Mouse (Mus musculus) gastrocnemius, postnatal 10 days (tissue): ENCODE data around the gene Defb25. TPM values are rescaled to one million over a fixed set of nuclear protein-coding genes. Genes with fewer than 3 reads are reported as not detected.
"Not testable (repeated sequence)": the region's sequence is repeated elsewhere in the genome, so short reads cannot be mapped to it uniquely, and the experiment has no call there.

Experiments
- DNase-seq: peaks from one replicate; pipeline ENCODE4 v3.0.0; 2021; ENCODE audit warnings: mixed read lengths
- long read RNA-seq, 2 experiments: library from polyadenylated mRNA; stranded (forward); transcript quantifications; one replicate each; pipeline ENCODE4 v2.0.0; 2021
- total RNA-seq, 2 experiments: library from RNA; stranded (reverse); gene quantifications; 2 replicates each; pipeline ENCODE4 v1.2.3; 2021

Gene Defb25
- total RNA-seq: 1 to 10 TPM; 1.5 to 1.6 TPM
- long read RNA-seq, experiment 1: 0 reads
- long read RNA-seq, experiment 2, partial matches to known transcripts: 0 of 2 reads
- long read RNA-seq, experiment 2, other reads (novel, unspliced or antisense): 2 of 2 reads

DNA sequence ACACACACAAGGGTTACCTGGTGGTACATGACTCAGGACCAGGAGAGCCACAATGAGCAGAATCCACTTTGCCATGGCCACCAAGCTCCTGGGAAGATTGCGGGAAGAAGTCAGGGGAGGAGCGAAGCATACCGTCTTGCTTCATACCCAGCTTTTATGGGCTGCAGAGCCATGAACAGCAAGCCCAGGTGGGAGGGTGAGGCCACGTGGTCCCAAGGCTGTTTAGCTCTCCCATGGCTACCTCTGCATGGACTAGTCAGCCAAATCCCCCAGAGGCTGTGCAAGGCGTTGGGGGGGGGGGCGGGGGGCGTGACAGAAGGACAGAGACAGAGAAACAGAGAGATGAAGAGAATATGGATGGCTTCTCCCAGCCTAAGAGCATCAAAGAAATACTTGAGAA, at the start of gene Defb25:
Gene Defb25 (minus strand): TSS at position 101 of the 400 bp plus-strand sequence.
- no peak for DNase-seq

DNA sequence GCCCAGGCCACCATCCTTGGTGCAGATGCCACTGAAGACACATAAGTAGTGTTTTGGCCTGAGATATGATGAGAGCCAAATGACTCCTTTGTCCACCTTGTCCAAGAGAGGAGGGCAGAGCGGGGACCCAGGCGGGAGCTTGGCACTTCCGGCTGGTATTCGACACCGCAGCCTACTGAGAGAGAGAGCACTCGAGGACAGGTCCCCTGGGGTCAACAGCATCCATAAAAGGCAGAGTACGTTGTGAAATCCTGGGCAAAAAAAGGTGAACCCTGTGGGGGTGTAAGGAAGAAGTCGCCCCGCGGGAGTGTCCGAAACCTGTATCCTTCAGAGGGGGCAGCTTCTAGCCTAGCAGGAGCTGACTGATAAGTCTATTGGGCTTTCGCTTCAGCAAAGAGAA, 49.3 kb upstream of the Defb25 start:
- no peak for DNase-seq

DNA sequence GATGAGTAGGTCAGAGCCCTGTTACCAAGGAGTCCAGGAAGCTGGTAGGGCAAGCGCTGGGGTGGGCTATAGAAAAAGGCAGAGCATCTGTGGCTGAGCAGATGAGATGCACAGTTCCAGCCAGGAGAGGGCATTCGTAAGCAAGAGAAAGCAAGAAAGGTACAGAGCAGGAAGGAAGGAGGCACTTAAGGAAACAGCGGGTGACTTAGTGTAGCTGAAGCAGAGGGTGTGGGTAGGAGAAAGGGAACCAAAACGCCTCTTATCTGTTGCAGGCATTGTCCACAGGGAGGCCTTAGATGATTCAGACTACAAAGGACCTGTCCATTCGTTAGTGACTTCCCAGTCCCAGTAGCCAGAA, 48.8 kb upstream of the Defb25 start:
- no peak for DNase-seq

DNA sequence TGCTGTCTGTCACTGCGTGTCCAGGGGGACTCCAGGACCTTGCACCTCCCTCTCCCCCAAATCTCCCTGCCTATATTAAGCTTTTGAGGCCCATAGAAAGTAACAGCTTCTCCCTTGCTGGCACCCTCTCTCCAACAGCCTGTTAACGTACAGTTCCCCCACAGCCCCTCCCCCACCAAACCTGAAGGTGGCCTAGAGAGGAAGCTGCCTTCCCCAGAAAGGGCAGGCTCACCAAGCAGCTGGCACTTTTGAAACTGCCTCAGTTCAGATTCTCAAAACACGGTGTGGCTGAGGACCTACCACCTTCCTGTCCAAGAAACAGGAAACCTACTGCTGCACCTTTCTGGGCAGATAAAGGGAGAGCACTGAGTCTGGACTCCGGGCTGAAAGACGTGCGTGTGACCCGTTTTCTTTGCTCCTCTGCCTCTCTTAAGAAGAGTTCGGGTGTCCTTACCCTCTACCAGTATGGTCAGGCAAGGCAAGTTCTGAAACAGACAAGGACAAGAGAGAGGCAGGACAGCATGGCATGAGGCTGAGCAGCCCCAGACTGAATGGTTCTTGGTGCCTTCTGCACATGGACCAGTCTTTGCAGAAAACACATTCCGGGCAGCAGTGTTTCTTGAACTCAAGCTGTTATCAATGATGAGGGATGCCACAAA, 48.3 kb upstream of the Defb25 start:
- no peak for DNase-seq

DNA sequence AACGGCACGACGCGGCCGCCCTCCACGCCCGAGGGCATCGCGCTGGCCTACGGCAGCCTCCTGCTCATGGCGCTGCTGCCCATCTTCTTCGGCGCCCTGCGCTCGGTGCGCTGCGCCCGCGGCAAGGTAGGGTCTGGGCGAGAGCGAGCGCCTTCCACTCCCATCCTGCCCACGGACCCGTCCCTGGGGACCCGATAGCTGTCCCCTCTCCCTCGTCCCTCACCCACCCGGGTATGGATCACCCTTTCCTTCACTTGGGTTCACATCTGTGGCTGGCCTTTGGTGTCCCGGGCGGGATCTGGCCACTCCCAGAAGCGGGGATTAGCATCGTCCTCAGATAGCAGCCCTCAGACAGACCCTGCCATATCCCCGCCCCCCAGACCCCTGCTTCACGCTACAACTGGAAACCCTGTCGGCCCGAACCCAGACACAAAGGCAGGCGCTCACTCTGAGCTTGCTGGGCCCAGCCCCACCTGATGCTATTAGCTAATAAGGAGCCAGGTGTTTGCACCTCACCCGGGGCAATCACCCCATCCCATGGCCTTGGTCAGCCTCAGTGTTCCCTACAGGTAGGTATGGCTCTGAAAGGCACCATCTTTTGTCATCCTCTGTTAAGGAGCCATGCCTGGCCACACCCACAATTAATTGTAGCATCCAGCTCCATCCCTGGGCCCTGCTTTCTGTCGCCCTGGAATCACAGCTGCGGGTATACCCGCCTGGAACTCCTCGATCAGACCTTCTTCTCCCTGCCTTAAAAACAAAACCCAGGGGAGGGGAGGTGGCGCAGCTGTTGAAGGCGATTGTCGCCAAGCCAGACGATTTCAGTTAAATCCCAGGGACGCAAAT, 47.0 kb upstream of the Defb25 start:
- peak; percentile 33 for DNase-seq

DNA sequence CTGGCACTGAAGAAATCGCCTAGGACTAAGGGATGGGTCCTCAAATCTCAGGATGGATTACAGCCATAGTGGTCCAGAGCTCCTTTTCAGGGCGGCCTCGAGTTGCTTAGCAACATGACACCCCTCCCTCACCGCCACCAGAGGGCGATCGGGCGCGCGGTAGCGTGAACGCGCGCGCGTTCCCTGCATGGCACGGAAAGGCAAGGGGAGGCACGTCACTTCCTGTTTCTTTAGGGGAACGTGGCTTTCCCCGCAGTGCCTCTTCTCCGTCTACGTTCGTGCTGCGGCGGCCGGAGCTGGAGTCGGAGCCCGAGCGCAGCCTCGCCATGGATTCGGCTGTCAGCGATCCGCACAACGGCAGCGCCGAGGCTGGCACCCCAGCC, 46.4 kb upstream of the Defb25 start, which contains the start of gene H13:
Gene H13 (plus strand): TSS at position 206 of the 383 bp plus-strand sequence.
- DNase-seq: peak; percentile 90

DNA sequence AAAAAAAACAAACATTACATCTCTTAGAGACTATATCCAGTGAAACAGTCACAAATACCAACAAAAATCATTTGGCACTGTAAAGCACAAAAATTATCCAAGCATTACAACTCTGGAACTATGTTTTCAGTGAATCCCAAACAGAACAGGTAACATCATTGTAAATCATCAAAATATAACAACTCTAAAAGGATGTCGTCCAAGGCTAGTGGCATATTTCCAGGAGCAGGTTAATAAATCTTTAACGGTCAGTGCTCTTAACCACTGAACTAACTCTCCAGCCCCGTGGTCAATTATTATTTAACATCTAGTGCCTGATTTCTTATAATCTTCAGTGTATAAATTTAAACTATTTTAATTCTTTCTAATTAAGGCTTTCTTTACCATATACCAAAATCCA, 43.3 kb upstream of the Defb25 start:
- not testable (repeated sequence) for DNase-seq

DNA sequence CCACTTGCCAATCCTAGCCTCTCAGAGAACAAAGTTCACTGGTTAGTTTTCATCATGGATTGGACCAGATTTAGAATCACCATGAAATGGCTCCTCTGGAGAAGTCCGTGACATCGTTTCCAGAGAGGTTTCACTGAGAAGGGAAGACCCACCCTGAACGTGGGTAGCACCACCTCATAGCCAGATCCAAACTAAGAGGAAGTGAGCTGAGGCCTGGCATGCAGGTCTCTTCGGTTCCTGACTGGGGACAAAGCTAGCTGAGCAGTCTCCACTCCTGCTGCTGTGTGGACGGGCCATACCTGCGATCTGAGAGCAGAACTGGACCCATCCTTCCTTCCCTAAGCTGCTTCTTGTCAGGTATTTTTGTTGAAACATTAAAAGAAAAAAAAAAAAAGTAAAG, 38.3 kb upstream of the Defb25 start:
- DNase-seq: no peak

DNA sequence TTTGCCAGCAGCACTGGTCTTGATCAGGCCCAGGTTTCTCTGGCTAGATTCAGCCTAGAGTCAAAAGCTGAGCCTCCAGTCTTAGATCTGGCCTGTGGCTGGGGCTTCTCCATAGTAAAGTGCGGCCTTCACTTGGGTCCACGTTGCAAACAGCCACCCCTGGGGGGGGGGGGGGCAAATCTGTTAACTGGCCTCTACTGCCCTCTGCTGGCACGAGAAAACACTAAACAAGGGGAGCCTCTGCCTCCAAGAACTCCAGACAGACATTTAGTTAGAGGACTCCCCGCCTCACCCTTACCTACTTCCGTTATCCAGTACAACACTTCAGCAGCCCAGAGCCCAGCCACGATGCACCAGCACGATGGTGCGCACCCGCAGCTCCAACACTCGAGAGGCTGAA, 34.5 kb upstream of the Defb25 start:
- DNase-seq: peak; percentile 51

DNA sequence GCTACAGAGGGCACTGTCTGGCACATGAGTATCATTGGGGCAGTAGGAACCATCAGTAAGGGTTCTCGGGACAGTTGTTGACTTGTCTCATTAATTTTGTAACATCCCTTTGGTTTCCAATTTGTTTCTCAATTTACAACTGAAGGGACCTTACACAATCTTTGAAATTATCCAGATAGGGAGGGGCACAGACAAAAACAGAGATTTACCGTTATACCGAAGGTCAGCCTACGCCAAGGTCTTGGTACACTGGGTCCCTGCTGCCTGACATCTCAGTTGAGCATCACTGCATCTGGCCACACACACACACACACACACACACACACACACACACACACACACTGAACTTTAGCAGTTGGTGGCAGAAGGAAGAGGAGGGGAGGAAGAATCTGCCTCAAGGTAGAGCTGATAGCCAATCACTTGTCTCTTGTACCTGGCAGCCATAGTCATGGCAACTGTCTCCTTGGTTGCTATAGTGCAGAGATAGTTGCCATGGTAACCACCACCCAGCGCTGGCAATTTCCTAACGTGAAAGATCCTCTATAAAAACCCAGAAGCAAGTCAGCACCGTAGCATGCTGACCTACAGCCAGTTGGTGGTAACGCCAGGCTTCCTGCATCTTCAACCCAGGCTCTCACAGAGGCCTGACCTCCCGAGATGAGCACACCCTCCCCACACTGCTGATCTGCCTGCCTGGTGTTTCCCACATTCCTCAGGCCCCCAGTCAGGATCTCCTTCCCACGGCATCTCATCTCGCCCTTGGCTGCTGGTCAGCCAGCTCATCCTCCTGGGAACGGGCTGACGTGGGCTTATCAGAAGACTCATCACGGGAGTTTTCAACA, 31.2 kb upstream of the Defb25 start:
- peak; percentile 41 for DNase-seq

DNA sequence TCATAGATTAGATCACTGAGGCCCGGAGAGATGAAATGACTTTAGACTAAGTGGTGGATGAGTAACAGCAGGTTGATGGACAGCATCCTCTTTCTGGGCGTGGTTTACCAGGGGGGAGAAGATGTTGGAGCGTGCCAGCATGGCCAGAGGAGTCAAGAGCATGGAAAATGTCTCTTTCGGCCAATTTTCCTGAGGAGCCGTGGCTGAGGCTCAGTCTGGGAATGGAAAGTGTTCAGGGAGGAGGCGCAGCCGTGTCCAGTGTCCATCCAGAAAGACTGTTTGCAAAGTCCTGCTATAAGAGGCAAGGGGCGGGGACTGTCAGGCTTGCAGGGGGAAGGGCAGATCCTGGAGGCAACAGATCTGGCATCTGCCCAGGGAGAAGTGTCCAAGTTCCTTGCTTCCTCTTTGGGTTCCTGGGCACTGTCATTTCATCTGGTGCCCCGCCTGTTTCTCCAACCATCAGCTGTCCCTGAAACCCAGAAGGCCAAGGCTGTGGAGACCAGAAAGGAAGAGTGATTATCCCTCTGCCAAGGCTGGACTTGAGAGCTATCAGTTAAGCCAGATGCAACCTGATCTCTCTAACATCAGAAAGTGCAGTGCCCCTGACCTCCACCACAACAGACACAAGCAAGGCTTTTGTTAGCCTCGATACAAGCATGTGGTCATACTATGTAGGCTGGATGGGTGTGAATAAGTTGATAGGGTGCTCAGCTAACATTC, 30.2 kb upstream of the Defb25 start:
- DNase-seq: peak; percentile 60

DNA sequence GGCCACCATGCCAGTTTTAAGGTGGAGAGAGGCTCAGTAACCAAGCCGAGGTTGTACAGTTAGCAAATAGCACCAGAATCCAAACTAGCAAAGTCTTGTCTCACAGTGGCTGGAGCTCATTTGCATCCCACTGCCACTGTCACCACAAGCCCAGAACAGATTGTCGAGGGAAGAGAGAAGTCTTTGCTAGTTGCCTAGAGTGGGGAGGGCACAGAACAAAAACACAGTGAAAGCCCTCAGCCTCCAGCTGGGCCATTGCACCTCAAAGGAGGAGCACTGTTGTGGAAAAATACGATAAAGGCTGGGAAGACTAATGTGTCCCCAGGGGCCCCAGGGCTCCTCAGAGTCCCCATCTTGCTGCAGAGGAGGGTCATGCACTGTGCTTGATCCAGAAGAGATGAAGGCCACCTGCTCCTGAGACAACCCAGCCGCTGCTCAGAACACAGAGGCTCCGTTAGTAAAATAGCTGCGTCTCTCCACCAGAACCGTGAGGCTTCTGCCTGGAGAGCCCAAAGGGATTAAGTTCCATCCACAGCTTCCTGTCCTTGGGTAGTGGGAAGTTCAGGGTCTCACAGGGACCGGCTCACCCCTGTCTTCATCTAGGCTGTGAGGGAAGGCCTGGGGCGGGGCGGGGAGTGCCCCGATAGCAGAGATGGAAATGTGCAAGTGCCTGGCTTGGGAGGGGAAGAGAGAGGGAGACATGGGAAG, 16.7 kb upstream of the Defb25 start:
- DNase-seq: no peak

DNA sequence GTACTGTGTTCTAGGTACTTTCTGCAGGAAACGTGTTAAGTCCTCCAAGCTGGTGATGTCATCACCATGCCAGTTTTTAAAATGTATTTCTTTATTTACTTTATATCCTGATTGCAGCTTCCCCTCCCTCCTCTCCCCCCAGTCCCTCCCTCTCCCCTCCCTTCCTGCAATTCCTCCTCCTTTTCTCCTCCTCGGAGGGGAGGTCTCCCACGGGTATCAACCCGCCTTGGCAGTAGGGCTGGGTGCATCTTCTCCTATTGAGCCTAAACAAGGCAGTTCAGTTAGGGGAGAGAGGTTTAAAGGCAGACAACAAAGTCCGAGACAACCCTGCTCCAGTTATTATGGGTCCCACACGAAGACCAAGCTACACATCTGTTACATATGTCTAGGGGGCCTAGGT, 16.0 kb upstream of the Defb25 start:
- no peak for DNase-seq

DNA sequence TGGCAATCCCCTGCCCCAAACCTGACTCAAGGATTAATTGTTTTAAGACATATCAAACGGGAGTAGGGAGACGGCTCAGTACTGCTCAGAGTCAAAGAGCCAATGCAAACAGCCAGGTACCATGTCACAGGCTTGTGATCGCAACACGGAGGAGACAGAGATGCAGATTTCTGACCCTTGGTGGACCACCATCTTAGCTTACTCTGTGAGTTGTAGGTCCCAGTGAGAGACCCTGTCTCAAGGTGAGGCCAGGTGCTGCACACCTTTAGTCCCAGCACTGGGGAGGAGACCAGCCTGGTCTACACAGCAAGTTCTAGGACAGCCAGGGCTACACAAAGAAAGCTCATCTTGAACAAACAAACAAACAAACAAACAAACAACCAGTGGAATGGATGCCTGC, 14.5 kb upstream of the Defb25 start:
- DNase-seq: no peak

DNA sequence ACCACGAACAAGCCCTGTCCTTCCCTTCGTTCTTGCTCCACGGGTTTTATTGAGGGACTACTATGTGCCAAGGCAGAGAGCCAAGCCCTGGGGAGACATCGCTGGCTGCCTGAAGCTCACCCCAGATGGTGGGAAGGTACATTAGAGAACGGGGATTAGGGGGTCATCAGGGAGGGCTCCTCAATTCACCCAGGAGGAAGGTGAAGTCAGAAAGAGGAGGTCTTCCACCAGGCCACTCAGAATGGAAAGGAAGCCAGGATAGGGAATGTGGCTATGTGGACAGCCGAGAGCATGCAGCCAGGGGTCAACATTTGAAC, 14.1 kb upstream of the Defb25 start:
- DNase-seq: no peak

DNA sequence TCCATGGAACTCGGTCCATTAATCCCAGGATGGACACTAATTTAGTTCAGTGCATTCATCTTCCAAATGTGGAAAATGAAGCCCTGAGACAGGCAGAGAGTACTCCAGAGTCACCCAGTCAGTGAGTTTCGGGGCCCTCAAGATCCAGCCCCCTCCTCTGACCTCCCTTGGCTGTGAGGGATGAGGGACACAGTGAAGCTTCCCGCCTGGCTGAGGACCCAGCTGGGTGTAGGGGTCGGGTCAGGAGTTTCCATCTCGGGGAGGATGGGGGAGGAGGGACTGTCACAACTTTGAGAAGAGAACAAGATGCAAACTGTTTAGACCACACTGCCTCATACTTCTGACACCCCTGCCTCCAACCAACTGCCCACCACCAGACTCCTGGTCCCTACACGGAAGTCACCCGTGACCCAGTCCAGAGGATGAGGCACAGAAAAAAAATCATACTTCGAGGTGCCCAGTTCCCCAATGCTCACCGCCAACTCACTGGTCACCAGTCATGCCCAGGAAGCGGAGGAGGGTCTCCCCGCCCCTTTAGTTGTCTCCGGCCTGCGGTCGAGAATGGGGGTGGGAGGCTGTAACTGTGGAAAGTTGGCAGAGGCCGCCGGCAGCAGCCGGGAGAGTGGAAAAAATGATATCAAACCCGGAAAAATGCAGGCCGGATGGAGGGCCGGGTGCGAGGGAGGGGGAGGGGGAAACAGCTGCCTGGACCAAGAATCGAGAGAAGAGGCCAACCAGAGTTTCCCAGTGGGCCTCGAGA, 13.6 kb upstream of the Defb25 start:
- DNase-seq: peak; percentile 75

DNA sequence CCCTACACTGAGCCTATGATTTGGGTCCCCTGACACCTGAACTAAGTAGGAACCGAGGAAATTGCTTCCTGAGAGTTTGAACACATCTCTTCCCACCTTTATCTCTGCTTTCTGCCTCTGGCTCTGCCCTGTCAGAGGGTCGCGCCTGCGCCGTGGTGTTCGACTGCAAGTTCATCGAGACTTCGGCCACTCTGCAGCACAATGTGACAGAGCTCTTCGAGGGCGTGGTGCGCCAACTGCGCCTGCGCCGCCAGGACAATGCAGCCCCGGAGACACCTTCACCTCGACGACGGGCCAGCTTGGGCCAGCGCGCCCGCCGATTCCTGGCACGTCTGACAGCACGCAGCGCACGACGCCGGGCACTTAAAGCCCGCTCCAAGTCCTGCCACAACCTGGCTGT, 11.5 kb upstream of the Defb25 start:
- no peak for DNase-seq

DNA sequence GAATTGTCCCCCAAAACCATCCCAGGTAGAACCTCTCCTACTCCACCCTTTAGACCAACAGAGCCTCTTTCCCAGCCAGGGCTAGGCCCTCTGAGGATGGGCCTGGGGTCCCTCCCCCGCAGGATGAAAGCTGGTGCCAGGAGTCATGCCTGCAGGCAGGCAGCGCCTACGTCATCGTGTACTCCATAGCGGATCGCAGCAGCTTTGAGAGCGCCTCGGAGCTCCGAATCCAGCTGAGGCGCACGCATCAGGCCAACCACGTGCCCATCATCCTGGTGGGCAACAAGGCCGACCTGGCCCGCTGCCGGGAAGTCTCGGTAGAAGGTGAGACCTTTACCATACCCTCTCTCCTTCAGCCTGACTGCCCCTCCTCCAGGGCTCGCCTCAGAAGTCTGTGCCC, 10.5 kb upstream of the Defb25 start:
- DNase-seq: peak; percentile 30

DNA sequence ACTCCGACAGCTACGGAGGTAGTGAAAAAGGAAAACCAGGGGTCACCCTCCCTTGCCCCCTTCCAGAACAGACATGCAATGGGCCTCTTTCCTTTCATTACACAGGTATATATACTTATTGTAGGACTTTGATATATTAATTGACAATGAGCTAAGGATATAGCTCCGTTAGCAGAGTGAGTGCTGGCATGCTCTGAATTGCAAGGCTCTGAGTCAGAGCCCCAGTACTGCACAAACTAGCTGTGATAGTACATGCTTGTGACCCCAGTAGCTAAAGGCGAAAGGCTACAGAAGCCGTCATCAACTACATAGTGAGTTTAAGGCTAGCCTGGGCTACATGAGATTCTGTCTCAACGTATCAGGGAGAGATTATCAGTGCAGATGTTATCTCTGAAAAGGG, 7.1 kb upstream of the Defb25 start:
- DNase-seq: no peak

DNA sequence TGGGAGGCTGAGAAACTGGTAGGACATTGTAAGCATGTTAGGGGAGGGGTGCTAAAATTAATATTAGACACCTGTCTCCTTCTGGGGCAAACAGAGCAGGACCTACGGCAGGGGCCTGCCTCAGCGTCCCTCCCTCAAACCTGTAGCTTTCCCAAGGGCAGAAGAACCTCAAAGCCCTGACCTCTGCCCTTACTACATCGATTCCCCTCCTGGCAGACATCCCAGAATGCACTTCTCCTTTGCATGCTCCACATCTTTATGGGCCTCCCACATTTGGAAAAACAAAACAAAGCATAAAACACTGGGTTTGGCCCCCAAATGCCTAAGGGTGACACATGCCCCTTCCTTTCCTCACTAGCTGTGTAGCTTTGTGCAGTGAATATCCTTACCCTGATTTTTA, 6.4 kb upstream of the Defb25 start:
- no peak for DNase-seq

DNA sequence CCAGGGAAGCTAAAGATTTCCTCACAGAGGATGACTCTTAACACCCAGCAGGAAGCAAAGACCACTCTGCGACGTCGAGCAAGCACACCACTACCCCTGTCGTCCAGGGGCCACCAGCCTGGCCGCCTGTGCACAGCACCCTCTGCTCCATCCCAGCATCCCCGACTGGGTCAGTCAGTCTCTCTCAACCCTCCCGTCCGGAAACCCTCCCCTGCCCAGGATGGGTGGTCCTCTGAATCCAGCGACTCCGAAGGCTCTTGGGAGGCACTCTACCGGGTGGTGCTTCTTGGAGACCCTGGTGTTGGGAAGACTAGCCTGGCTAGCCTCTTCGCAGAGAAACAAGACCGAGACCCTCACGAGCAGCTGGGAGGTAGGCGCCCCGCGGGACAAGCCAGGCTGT, 5.2 kb upstream of the Defb25 start:
- DNase-seq: peak; percentile 22
